Mouse (Mus musculus) erythroblast, embryonic 14.5 days (primary cell): ENCODE measurements at regions not wholly inside any gene's neighbourhood (a gene's known extent, or its start where the extent isn't known, plus 50 kb on each side); places are given as distances from the start of the nearest gene placed in this dataset.

Experiments
- GATA1 ChIP-seq: IDR thresholded peaks from 2 replicates; pipeline ENCODE4 v1.6.1; 2012; ENCODE audit warnings: low read length, inconsistent platforms, mixed read lengths
- TAL1 ChIP-seq: IDR thresholded peaks from 3 replicates; pipeline ENCODE4 v1.6.1; 2012; ENCODE audit warnings: low read length, inconsistent platforms, mixed read lengths

DNA sequence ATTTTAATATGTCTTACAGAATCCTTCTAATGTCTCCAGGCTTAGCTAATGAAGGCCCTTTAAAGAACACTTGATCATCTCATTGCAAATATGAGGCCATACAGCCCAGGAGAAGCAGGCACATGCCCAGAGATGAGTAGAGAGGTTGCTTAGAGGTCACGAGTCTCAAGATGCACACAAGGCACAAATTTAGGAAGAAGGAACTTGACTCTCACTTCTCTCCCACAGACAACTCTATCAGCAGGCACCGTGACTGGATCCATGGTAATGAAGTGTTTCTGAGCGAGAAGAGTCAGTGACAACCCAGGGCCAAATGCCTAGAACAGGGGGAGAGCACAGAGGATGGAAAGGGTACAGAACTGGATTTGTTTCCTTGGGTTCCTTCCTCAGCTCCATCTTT, 392.7 kb upstream of the Klf4 start:
- no peak for TF ChIP-seq GATA1
- TF ChIP-seq TAL1, result no peak
